Mouse (Mus musculus) liver, embryonic 14.5 days (tissue): ENCODE measurements around the gene Ttll11.

Source experiments
- CTCF ChIP-seq: IDR thresholded peaks from 2 replicates; pipeline ENCODE4 v1.5.1; 2016; ENCODE audit warnings: antibody characterized with exemption, low read depth, control low read depth
- EP300 ChIP-seq: IDR thresholded peaks from 2 replicates; pipeline ENCODE4 v1.6.1; 2016; ENCODE audit warnings: antibody characterized with exemption, low read depth

GRCm38 (mm10) chr2:35818883-35819282 lies 160.8 kb downstream of the Ttll11 start:
- TF ChIP-seq CTCF (no peak), EP300 (no peak)
